Mouse (Mus musculus) CH12.LX (cell line): ENCODE data around the gene Wwp2. TPM values are rescaled to one million over a fixed set of nuclear protein-coding genes. Genes with fewer than 3 reads are reported as not detected.

Source experiments
- DNase-seq: peaks from one replicate; pipeline ENCODE4 v3.0.0-alpha.2; 2013; ENCODE audit errors: extremely low read depth
- H3K27ac ChIP-seq: 2 replicates; pipeline ENCODE4 v1.5.1; 2012; ENCODE audit warnings: low read depth, mild to moderate bottlenecking, control low read depth, moderate library complexity; ENCODE audit not compliant: insufficient read depth
- H3K27me3 ChIP-seq: replicated peaks from 2 replicates; pipeline ENCODE3; 2012; ENCODE audit warnings: inconsistent platforms
- H3K36me3 ChIP-seq, 2 experiments: replicated peaks in 1 of 2; 2 replicates each; pipeline versions ENCODE3 to v1.6.1; 2012; ENCODE audit warnings: inconsistent platforms in 1 of 2, low read length in 1 of 2, mild to moderate bottlenecking in 1 of 2, mixed read lengths in 1 of 2, moderate library complexity in 1 of 2; ENCODE audit not compliant: control insufficient read depth in 1 of 2, insufficient read depth in 1 of 2
- H3K4me1 ChIP-seq, 2 experiments: 2 replicates each; pipeline ENCODE4 v1.6.1; 2012; ENCODE audit warnings: inconsistent platforms in 1 of 2, moderate library complexity in 1 of 2; ENCODE audit not compliant: insufficient read depth in 2 of 2, control insufficient read depth in 1 of 2
- H3K4me2 ChIP-seq: 2 replicates; pipeline ENCODE4 v1.6.1; 2012; ENCODE audit warnings: low read depth, mild to moderate bottlenecking, control low read depth; ENCODE audit not compliant: poor library complexity, insufficient read depth, severe bottlenecking
- H3K4me3 ChIP-seq, 3 experiments: fragments of 150-350 bp in 1 of 3; sonication (generic) in 1 of 3; replicated peaks in 1 of 3; 2 replicates each; pipeline versions ENCODE3 to v1.5.1; 2011 to 2012; ENCODE audit warnings: low read depth in 2 of 3, low read length in 2 of 3, mild to moderate bottlenecking in 2 of 3, moderate library complexity in 2 of 3, control low read depth in 1 of 3, improper control_type of control experiment in 1 of 3, inconsistent platforms in 1 of 3, mixed read lengths in 1 of 3; ENCODE audit not compliant: poor library complexity in 1 of 3
- H3K79me2 ChIP-seq: replicated peaks from 2 replicates; pipeline ENCODE4 v1.6.1; 2012; ENCODE audit warnings: mild to moderate bottlenecking, moderate library complexity; ENCODE audit not compliant: control insufficient read depth, poor library complexity, insufficient read depth, severe bottlenecking; ENCODE audit errors: extremely low read depth
- H3K9ac ChIP-seq: 2 replicates; pipeline ENCODE4 v1.6.1; 2012; ENCODE audit warnings: low read depth, mild to moderate bottlenecking, control low read depth, moderate library complexity; ENCODE audit not compliant: insufficient read depth
- H3K9me3 ChIP-seq: replicated peaks from 2 replicates; pipeline ENCODE3; 2012; ENCODE audit warnings: low read length, inconsistent platforms, mixed read lengths
- BHLHE40 ChIP-seq: IDR thresholded peaks from 2 replicates; pipeline ENCODE4 v1.6.1; 2011; ENCODE audit warnings: mild to moderate bottlenecking, low read depth, low read length, improper control_type of control experiment
- E2F4 ChIP-seq: IDR thresholded peaks from 2 replicates; pipeline ENCODE4 v1.6.1; 2011; ENCODE audit warnings: low read depth, low read length, improper control_type of control experiment; ENCODE audit not compliant: insufficient replicate concordance
- ELF1 ChIP-seq: IDR thresholded peaks from 2 replicates; pipeline ENCODE4 v1.6.1; 2014; ENCODE audit warnings: low read depth, mild to moderate bottlenecking, inconsistent platforms, low read length, improper control_type of control experiment
- EP300 ChIP-seq: IDR thresholded peaks from 2 replicates; pipeline ENCODE4 v1.6.1; 2011; ENCODE audit warnings: low read length, improper control_type of control experiment
- ETS1 ChIP-seq: conservative IDR thresholded peaks from 2 replicates; pipeline ENCODE4 v1.6.1; 2012; ENCODE audit warnings: low read depth, mild to moderate bottlenecking, inconsistent platforms, low read length, improper control_type of control experiment, moderate library complexity
- GABPA ChIP-seq: IDR thresholded peaks from 2 replicates; pipeline ENCODE4 v1.6.1; 2012; ENCODE audit warnings: low read depth, low read length, improper control_type of control experiment, inconsistent platforms; ENCODE audit not compliant: insufficient replicate concordance
- IRF4 ChIP-seq: IDR thresholded peaks from 2 replicates; pipeline ENCODE4 v1.6.1; 2014; ENCODE audit warnings: low read depth, mild to moderate bottlenecking, inconsistent platforms, low read length, improper control_type of control experiment
- JUN ChIP-seq: IDR thresholded peaks from 2 replicates; pipeline ENCODE4 v1.6.1; 2011; ENCODE audit warnings: low read depth, mild to moderate bottlenecking, low read length, improper control_type of control experiment, moderate library complexity; ENCODE audit not compliant: insufficient read depth
- MAZ ChIP-seq: IDR thresholded peaks from 2 replicates; pipeline ENCODE4 v1.6.1; 2012; ENCODE audit warnings: low read depth, mild to moderate bottlenecking, inconsistent platforms, low read length, improper control_type of control experiment, moderate library complexity
- MYC ChIP-seq: IDR thresholded peaks from 2 replicates; pipeline ENCODE4 v1.6.1; 2011; ENCODE audit warnings: low read depth, mild to moderate bottlenecking, improper control_type of control experiment, low read length
- NRF1 ChIP-seq: IDR thresholded peaks from 2 replicates; pipeline ENCODE4 v1.6.1; 2014; ENCODE audit warnings: low read depth, mild to moderate bottlenecking, inconsistent platforms, low read length, improper control_type of control experiment, moderate library complexity
- PAX5 ChIP-seq: IDR thresholded peaks from 2 replicates; pipeline ENCODE4 v1.6.1; 2012; ENCODE audit warnings: low read length, inconsistent platforms, mixed read lengths
- POLR2A ChIP-seq: IDR thresholded peaks from 2 replicates; pipeline ENCODE4 v1.6.1; 2011; ENCODE audit warnings: low read depth, mild to moderate bottlenecking, improper control_type of control experiment, low read length
- TBP ChIP-seq: conservative IDR thresholded peaks from 2 replicates; pipeline ENCODE4 v1.6.1; 2011; ENCODE audit warnings: low read depth, low read length, improper control_type of control experiment
- TCF12 ChIP-seq: IDR thresholded peaks from 2 replicates; pipeline ENCODE4 v1.6.1; 2014; ENCODE audit warnings: low read depth, mild to moderate bottlenecking, inconsistent platforms, low read length, improper control_type of control experiment
- USF1 ChIP-seq: IDR thresholded peaks from 2 replicates; pipeline ENCODE4 v1.6.1; 2014; ENCODE audit warnings: low read depth, mild to moderate bottlenecking, inconsistent platforms, low read length, improper control_type of control experiment
- ZC3H11A ChIP-seq: IDR thresholded peaks from 2 replicates; pipeline ENCODE4 v1.6.1; 2012; ENCODE audit warnings: low read depth, mild to moderate bottlenecking, inconsistent platforms, low read length, improper control_type of control experiment
- dilution Hi-C: fragments of 300-500 bp; cut with MboI; formaldehyde crosslinking; loops from 2 replicates; pipeline ENCODE4 v1.14.3; 2020; ENCODE audit warnings: low sequenced_read_pairs; ENCODE audit not compliant: extremely low pct_unique_long_range_greater_than_20kb, extremely low pct_ligation_motif_present
- in situ Hi-C: fragments of 300-500 bp; cut with MboI; formaldehyde crosslinking; loops from 3 replicates; pipeline ENCODE4 v1.14.3; 2019; ENCODE audit warnings: low sequenced_read_pairs, low pct_ligation_motif_present, low pct_unique_long_range_greater_than_20kb, mixed read lengths
- polyA plus RNA-seq: library from polyadenylated mRNA; unstranded; fragments of >175 nt; gene quantifications from 2 replicates; pipeline ENCODE4 v1.2.1, GENCODE M21; 2012; ENCODE audit warnings: low read depth; ENCODE audit not compliant: insufficient read length
- total RNA-seq, 2 experiments: library from RNA; depleted of rRNA; stranded (reverse); fragments of 300-350 nt in 1 of 2; fragments of >200 nt in 1 of 2; gene quantifications; 2 replicates each; pipeline ENCODE4 v1.2.3; 2012 to 2014

Gene Wwp2
- total and polyA plus RNA-seq, 3 experiments: 13.5 to 30.3 (median 20.7) TPM

DNA sequence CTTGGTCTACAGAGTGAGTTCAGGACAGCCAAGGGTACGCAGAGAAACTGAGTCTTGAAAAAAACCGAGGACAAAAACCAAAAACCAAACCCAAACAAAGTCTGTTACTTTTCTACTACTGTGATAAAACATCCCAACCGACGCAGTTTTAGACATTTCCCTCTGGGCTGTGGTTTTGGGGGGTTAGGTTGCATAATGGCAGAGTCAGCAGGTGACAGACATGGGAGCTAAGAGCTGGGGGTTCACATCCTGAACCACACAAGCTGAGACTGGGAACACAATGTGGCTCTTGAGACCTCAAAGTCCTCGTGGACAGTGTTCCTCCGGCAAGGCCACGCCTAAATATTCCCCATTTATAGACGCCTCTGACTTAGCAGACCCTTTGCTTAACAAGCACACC lies 142.0 kb downstream of the Wwp2 start:
- Histone ChIP-seq H3K4me1 (peaks cover 0 to 3% of the 10 kb centered on the region in 2 experiments; a peak in 1 of 4 replicates), H3K4me2 (no peak overlapping the region), H3K27ac (no peak overlapping the region), H3K36me3 (peaks cover 39 to 64% of the 10 kb centered on the region in 2 experiments), H3K9me3 (no peaks in the 10 kb centered on the region), H3K4me3 (no peak overlapping the region), H3K27me3 (no peaks in the 10 kb centered on the region), H3K9ac (no peak overlapping the region), H3K79me2 (no peaks in the 10 kb centered on the region)
- TF ChIP-seq USF1: no peak
- no peak for TF ChIP-seq TCF12
- TF ChIP-seq JUN: no peak
- no peak for TF ChIP-seq TBP
- no peak for TF ChIP-seq BHLHE40
- no peak for TF ChIP-seq IRF4
- no peak for TF ChIP-seq MAZ
- no peak for TF ChIP-seq E2F4
- dilution Hi-C loops (no loop called here), in situ Hi-C loops (loop anchor here (5.0 kb wide), 2 partner anchors 116 to 191 kb away; no protein-coding TSS in a partner anchor)
- no peak for DNase-seq

- no peaks in the 10 kb centered on the region for H3K9me3 ChIP-seq
- no peak for DNase-seq
- H3K9ac ChIP-seq: no peak overlapping the region
- in situ Hi-C loops (loop anchor here (5.0 kb wide), 2 partner anchors 116 to 191 kb away; no protein-coding TSS in a partner anchor), dilution Hi-C loops (no loop called here)
- TF ChIP-seq ETS1 (no peak), ELF1 (no peak), NRF1 (no peak), EP300 (no peak), POLR2A (no peak), GABPA (no peak), MYC (no peak), ZC3H11A (no peak), PAX5 (no peak), IRF4 (no peak)
- peaks cover 43 to 68% of the 10 kb centered on the region in 2 experiments for H3K36me3 ChIP-seq
- no peak overlapping the region for H3K4me2 ChIP-seq
- H3K79me2 ChIP-seq: no peaks in the 10 kb centered on the region
- H3K4me1 ChIP-seq: peaks cover 0 to 3% of the 10 kb centered on the region in 2 experiments; a peak in 1 of 4 replicates
- no peak overlapping the region for H3K4me3 ChIP-seq
- no peak overlapping the region for H3K27ac ChIP-seq
- H3K27me3 ChIP-seq: no peaks in the 10 kb centered on the region
Observed at GRCm38 (mm10) chr8:107578541-107578940, 142.4 kb downstream of the Wwp2 start.
